Mouse (Mus musculus) cortical plate, adult 2 months (tissue): Measurements from ENCODE around the gene Srp54a.

Experiments
- CTCF ChIP-seq: fragments of 200-500 bp; IDR thresholded peaks from 2 replicates; pipeline ENCODE4 v1.5.1; 2011; ENCODE audit warnings: mild to moderate bottlenecking, control low read depth, low read length; ENCODE audit not compliant: insufficient read depth; ENCODE audit errors: extremely low read depth
- POLR2A ChIP-seq: fragments of 200-500 bp; IDR thresholded peaks from 2 replicates; pipeline ENCODE4 v1.6.1; 2011; ENCODE audit warnings: mild to moderate bottlenecking, low read length, control low read depth; ENCODE audit not compliant: insufficient read depth; ENCODE audit errors: extremely low read depth

DNA sequence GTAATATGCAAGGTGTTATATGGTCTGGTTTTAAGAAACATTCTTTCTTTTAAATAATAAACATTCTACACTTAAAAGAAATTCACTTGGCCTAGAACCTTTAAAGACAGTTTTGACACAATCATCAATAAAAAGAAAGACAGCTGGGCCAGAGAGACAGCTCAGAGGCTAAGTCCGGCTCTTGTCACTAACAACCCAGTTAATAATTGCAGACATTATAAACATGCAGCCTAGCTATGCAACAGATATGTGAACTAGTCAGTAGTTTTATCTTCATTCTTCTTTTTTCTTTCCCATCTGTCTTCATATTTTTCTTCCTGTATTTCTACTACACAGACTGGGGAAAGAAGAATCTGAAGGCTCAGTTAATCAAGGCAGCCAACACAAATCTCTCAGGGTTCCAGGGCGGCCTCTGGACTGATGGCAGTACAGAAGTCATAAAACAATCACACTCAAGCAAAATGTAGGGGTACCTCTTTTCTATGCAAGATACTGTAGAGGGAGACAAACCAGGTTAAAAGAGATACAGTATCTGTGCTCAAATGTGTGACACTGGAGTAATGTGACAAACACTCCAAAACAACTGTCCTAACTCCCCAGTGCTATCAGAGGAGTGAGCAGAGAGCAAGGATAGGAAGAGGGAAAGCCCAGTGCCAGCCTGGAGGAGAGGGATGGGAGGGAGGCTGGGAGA lies 25.4 kb upstream of the Srp54a start:
- no peak for TF ChIP-seq CTCF
- TF ChIP-seq POLR2A, result no peak
